Mouse (Mus musculus) embryo, embryonic 11.5 days (tissue): Measurements from ENCODE around the gene Cd81.
A peak's percentile ranks its signal among the peaks of the same experiment; 100 is the strongest.

Source experiments
- DNase-seq: peaks from one replicate; pipeline ENCODE4 v3.0.0-alpha.2; 2012; ENCODE audit warnings: low read depth, low spot score

The Cd81 gene

DNA sequence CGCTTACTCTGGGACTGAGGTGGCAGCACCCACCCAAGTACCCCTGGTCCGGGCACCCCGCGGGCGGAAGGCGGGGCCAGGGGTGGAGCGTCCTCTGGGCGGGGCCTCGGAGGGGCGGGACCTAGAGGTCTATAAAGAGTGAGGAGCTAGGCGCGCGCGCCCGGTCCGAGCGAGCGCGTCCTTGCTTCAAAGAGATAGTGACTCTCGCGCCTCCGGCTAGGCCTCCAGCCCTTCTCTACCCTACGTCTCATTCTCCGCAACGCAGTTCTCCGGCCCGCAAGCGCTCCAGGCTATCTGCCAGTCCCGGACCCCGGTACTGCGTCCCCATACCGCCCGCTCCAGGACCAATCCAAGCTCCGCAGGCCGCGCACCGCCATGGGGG is at the start of gene Cd81:
Gene Cd81 (plus strand): TSS at position 114 of the 382 bp plus-strand sequence.
- peak; percentile 70 for DNase-seq

DNA sequence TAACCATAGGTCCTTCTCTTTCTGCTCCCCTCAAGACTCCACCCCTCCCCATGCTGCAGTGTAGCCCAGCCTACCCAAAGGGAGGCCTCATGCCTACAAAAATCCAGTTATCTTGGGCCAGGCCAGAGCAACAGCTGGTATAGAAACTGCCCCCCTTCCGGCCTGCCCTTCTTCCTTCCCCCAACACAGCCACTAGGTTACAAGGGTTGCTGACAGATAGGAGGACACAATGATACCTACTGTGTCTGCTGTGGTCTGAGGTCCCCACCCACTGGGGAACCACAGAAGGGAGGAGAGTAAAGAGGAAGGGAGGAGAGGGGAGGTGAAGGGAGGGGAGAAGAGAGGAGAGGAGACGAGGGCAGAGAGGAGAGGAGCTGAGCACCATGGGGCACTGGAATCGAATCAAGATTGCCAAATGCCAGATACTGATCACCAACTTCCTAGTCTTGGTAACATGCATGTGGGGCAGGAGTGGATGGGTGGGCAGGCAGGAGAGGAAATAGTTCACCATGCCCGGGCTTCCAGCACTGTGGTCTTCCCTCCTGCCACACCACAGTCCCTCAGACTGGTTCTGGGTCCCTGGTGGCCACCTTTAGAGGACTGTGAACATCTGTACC is 47.7 kb upstream of the Cd81 start, which contains the start of gene Tspan32:
Gene Tspan32 (plus strand): TSS at position 320 of the 617 bp plus-strand sequence.
- DNase-seq, result no peak

DNA sequence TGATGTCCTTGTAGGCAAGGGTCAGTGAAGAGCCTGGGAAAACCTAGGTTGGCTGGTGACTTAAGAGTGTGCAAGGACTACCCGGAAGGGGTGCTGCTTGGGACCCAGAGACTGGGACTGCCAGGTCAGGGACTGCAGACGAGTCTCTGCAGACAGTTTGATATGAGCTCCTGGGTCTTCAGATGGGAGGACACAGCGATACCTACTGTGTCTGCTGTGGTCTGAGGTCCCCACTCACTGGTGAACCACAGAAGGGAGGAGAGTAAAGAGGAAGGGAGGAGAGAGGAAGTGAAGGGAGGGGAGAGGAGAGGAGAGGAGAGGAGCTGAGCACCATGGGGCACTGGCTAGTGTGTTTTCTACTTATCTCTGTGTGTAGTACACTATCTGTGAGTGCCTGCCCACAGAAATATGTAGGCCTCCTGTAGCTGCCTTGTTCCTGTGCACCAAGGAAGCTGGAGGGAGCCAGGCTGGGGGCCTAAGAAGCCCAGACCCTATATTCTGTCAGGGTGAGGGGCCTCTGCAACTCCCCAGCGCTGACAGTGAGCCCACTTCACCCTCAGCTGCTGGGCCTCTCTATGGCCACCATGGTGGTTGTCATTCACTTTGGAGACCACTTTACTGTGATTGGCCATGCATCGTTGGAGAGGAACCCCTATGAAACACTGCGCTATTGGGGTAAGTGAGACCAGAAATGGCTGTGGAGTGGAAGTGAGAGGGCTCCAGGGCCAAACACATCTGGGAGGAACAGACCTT is 47.0 kb upstream of the Cd81 start:
- DNase-seq, result no peak

DNA sequence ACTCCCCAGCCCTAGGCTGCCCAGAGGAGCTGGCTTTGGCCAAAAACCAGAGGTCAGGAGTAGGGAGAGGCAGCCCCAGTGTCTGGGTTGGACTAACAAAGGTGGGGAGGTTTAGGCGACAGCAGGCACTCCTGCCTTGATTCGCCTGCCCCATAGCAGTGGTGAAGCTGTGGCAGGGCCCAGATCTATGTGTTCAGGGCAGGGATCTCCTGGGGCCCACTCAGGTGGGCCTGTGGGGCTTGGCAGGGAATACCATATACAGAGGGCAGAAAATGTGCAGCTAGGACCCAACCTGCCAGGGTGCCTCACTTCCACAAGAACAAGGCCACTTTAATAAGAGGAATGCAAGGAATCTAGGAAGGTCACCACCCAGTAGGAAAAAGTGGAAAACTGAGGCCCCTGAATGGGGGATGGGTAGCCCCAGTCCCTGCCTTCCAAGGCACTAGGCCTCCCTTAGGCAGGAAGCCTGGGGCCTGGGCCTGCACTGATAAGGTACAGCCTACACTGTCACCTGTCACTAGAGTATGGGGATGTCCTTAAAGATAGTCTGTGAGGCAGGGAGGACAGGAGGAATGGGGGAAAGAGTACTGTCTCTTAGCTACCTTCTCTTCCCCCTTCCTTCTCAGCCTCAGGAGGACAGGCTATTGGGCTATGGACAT is 46.3 kb upstream of the Cd81 start:
- DNase-seq, result no peak

DNA sequence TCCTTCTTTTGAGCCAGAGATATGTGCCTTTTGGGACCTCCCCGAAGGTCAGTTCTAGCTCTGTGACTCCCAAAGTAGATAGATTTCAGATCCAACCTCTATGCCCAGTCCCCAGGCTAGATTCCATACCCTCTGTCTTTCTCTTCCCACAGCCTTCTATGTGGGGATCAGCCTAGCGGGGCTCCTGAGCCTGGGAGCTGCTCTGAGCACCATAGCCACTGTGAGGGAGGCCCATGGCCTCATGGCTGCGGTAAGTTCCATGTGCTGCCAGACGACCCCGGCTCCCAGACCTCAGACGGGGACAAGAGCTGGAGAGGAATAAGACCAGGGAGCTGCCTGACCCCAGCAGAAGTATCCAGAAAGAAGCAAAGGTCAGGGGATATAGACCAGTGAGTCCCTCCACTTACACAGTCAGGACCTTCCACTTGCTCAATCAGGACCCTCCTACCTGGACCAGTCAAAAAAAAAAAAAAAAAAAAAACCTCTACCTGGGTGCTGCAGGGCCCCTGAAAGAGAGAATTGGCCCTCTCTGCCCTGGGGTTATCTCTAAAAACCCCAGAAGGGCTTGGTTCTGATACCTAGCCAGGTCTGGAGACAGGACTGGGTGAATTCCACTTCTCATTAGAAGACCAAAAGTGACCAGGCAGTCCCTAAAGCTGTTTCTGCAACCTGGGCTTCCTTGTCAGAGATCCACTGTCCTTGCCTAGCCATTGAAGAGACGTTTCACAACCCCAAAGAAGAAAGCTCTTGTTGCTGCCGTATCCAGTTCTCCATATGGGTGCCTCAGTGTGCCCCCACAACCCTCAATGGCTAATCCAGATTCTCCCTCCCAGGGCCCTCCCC is 45.6 kb upstream of the Cd81 start:
- no peak for DNase-seq

DNA sequence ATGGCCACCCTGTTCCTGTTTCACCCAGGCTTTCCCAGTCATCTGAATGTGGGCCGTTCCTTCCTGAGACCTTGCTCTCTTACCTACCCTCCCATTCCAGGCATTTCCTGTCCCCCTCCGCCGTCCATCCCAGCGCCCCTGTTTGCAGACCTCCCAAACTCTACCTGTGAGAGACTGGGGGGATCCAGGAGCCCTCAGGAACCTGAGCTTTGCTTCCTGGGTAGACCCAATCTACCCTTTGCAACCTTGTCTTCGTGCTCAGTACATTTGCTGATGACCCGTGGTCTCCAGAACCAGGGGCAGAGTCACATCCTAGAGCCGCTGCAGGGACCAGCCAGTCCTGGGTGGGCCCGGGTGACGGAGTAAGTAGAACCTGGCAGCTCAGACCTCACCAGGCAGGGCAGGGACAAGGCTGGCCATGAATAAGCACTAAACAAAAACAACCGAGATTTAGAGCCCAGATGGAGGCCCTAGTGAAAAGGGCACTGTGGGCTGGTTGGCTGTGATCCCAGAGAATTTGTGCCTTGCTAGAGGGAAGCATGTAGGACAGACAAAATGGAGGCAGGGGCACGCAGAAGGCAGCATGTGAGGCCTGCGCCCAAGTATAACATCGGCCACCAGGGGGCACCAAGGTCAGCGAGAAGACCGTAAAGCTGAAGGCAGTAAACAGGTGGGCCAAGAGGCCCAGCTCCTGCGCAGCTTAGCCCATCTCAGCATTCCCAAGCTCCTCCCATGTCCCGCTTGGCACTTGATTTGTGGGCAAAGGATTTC is 44.8 kb upstream of the Cd81 start:
- peak; percentile 90 for DNase-seq

DNA sequence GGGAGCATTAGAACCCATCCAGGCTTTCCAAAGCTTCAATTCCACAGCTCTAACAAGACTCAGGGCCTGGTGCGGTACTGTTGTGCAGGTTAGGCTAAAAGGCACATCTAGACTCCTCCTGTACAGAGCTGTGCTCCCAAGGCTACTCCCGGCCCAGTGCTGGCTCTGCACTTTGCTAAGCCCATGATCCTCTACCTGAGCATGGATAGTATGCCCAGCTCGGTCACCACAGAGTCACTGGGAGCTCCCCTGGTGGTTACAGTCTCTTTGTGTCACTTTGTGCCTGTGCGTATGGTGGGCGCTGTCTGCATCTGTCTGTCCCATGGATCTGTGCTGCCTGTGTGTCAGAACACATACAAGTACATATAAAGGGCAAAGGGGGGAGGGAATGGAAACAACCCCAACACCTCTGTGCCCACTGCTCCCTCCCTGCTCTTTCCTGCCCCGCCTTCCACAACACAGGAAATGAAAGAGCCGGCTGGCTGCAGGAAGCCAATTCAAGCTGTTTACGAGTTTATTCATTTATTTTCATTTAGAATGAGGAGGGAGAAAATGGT is 44.1 kb upstream of the Cd81 start:
- peak; percentile 46 for DNase-seq

DNA sequence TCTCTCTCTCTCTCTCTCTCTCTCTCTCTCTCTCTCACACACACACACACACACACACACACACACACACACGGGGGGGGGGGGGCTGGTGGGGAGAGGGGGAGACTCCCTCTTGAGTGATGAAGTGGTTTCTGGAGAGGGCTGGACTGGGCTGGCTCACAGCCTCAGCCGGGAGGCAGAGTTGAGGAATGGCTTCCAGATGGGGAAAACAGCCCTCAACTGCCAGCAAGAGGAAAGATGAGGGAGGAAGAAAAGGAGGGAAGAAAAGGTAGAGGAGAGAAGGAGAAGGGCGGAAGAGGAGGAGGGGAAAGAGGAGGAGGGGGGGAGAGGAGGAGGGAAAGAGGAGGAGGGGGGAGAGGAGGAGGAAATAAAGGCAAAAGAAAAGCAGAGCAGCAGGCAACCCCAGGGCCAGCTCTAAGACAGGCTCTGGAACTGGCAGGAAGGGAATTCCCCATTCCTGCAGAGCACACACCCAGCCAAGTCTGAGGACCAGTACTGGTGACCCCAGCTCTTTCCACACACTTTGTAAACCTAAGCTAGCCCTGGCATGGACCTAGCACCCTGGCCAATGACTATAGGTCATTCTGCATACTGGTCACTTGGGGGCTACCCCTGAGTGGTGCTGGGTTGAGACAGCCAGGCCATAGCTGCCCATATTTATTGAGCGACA is 43.4 kb upstream of the Cd81 start:
- DNase-seq, result peak; percentile 51

DNA sequence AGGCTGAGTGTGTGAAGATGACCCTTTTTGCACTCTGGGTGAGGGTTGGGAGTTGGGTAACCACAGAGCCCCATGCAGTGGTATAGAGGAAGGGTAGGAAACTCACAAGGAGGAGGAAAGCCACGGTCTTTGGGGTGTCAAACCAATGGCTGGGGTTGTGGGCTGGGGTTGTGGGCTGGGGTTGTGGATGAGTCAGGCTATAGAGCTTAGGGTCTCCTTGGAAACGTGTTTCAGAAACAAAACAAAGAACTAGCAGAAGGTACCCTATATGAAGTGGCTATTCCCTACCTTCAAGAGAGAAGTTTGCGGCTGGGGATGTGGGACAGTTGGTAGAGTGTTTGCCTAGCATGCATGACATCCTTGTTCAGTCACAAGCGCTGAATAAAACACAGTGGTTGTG is 42.5 kb upstream of the Cd81 start:
- no peak for DNase-seq

DNA sequence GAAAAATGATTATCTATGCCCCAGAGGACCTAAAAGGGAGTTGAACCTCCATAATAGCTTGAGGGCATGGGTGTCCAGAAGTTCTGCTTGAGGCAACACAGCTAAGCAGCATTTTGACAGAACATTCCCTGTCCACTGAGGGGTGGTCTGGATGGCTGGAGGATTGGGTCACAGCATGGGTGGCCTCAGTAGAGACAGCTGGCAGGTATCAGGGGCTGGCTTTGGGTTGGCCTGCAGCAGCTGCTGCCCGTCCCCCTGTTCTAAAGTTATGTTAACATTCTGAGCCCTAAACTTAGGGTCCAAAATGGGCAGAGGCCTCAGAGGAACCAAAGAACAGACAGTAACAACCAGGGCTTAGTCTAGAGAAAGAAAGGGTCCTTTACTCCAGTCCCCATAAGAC is 41.3 kb upstream of the Cd81 start:
- DNase-seq, result no peak

DNA sequence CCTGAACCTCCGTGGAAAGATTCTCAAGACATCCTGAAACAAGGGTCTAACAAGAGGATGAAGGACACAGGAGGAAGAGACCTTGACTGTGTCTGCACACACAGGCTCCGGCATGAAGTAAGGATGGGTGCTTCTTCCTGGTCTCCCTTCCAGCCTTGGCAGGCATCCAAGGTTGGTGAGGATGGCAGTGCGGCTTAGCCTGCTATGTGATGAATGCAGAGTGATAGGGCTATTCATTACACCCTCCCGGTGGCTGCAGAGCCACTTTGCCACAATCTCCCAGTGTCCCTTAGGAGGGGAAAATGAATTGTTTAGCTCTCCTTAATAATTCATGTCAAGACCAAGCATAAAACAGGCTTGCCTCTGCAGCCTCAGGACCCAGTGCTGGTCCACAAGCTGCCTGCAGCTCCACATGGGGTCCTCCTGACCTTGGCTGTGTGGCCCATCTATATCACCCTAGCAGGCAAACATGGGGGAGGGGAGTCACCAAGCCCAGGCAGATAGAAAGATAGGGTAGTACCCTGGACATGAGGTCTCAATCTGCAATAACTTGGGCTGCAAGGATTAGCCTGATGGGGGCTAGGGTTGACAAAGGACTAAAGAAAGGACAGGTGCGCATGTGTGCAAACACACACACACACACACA is 40.2 kb upstream of the Cd81 start:
- DNase-seq, result no peak

DNA sequence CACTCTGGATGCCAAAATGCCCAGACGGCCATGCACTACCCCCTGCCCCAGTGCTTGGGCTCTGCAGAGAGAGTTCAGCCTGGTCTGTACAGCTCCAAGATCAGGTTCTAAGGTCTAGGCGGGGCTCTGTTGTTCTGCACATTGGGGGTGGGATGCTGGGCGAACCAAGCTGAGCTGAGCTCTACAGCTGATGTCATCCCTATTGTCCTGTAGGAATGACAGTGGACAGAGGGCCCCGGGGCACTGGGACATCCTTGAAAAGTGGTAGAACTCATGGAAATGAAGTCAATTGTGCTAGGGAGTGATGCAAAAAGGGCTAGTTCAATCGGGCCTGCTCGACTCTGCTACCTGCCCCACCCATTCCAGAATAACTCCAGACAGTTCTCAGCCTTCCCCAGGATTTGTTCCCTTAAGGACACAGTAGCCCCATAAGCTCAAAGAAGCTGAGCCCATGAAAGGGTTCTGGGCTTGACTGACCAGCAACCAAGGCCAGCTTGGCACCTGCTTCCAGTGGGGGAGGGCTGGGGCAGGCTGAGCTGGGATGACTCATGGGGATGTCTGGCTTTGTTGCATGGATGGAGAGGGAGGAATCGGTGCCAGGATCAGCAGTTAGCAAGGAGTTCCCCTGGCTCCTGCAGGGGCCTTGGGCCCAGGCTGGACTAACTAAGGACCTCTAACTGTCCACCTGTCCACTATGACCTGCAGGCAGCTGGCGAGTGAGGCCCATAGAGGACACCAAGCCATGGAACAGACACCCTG is 38.9 kb upstream of the Cd81 start:
- no peak for DNase-seq

DNA sequence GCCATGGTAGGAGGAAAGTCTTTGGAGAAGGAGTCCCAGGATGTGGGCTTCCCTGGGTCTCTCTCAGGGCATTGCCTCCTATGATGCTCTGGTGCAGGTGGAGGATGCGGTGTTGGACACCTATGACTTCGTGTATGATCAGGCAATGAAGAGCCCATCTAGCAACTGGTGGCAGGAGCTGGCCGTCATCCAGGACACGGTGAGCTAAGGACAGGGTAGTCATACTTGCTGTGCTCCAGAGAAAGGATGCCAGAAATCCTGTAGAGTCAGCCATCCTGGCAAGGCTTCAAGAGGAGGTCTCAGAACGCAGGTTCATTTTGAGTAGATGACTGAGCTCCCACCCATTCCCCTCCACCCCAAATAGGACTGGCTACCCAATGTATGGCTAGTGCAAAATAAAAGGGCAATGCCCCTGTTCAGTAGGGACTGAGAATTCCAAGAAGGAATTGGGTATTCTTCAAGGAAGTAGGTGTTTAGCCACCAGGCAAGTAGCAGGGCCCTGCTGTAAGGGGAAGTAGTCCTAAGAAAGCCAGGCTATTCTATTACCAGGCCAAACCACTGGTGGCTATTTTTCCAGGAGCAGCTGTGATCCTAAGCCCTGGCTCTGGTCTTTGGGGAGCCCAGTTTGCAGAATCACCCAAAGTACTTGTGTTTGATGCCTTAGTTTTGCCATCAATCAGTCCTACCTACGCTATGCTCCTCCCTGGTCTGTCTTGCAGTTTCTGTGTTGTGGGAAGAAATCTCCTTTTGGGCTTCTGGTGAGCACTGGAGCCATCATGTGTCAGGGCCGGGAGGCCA is 37.5 kb upstream of the Cd81 start:
- DNase-seq, result no peak

DNA sequence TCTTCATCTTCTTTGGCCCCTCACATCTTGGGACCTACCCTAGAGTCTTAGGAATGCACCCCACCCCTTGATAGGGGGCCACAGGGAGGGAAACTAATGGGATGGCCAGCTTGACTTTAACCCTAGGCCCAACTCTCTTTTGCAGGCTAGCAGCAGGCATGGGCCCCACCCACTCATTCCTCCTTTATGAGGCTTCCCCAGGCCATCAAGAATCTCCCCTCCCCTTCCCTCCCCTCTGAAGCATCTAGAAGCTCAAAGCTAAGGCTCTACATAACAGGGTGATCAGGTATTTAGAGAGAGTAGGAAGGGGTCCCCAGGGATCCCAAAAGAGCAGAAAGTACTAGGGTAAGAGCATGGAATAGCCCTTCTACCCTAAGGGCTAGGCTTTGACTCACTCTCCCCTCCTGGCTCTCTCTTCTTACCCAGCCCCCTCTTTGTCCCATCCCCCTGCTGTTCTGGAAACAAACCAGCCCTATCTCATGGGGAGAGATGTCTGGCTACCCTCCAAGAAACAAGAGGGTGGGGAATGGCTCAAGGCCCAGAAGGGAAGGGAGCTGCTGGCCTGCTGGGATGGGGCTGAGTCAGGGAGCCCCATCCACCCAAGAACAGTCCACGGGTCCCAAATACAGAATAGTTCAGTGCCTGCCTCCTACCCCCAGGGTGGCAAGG is 36.6 kb upstream of the Cd81 start:
- no peak for DNase-seq

DNA sequence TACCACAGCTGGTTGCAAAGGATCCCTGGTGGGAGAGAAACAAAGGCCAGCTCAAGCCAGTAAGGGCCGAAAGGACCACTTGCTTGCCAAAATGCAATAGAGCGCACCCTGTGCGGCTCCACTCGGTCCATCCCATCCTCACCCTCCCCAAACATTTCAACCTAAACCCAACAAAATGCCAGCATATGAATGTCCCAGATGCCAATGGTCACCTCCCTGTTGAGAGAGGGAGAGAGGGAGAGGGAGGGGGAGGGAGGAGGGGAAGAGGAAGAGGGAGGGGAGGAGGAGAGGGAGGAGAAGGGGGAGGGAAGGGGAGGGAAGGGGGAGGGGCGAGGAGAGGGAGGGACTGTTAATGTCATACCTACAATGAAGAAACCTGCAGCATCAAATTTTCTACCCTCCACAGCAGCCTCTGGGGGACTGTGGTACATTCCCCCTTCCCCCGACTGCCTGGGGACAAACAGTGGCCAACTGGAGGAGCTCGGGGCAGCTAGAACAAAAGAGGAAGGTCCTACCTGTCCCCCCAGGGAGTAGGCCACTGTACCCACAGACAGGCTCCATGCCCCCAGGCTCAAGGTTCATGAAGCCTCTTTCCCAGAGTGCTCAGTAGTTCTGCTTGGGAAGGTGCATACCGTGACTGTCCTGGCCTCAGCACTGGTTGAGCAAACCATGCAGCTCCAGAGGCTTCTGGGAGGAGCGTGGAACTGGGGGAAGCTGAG is 36.0 kb upstream of the Cd81 start:
- no peak for DNase-seq

DNA sequence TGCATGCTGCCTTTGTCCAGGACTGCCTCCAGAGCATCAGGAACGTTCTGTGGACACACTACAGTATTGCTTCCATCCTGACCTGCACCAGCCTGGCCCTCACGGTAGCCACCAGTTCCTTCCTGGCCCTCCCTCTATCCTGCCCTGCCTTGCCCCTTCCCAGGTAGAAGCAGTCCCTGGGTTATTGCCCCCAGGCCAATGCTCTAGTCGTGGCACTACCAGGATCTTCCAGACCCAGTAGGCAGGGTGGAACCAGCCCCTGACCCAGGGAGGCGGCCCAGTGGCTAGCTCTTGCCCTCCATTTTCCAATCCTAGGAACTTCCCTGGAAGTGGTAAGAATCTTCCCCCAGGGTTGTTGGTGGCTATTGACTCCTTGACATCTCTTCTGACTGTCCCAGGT is 35.4 kb upstream of the Cd81 start:
- DNase-seq, result no peak

DNA sequence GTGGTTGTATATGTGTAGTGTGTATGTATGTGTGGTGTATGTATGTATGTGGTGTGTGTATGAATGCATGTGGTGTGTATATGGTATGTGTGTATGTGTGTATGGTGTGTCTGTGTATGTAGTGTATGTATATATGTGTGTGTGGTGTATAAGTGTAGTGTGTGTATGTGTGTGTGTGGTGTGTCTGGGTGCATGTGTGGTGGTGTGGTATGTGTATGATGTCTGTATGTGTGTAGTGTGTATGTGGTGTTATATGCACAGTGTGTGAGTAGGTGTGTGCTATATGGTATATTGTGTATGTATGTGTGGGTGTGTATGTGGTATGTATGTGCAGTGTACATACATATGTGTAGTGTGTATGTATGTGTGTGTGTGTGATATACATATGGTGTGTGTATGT is 32.5 kb upstream of the Cd81 start:
- DNase-seq, result no peak
